Mouse (Mus musculus): ENCODE results near the gene Prm1. TPM values are rescaled to one million over a fixed set of nuclear protein-coding genes. Genes with fewer than 3 reads are reported as not detected.

Prm1 gene
- polyA plus RNA-seq, 1 experiment from 2014 or later: not detected

GRCm38 (mm10) chr16:10837903-10838302, 32.3 kb upstream of the Prm1 start:
- H3K4me1 ChIP-seq: peaks cover 41% of the 10 kb centered on the region
- WGBS: 93% methylated on average over 1 of the region's 1 CpGs
- no peak overlapping the region for H3K4me3 ChIP-seq
- peaks cover 20% of the 10 kb centered on the region for H3K36me3 ChIP-seq (replicated peaks)
- peaks cover 13% of the 10 kb centered on the region for H3K27me3 ChIP-seq (ENCODE audit: poor library complexity, severe bottlenecking)
- DNase-seq (ENCODE audit: extremely low spot score, low spot score): no peak
- H3K9me3 ChIP-seq: no peaks in the 10 kb centered on the region
- H3K27ac ChIP-seq: peak overlapping the region; percentile 25; the same call in 1 of the 2 replicates

GRCm38 (mm10) chr16:10837250-10837649, 31.6 kb upstream of the Prm1 start:
- DNase-seq (ENCODE audit: extremely low spot score, low spot score): no peak
- Histone ChIP-seq H3K4me3 (no peak overlapping the region), H3K36me3 (replicated peaks) (peaks cover 20% of the 10 kb centered on the region), H3K27me3 (ENCODE audit: poor library complexity, severe bottlenecking) (peaks cover 13% of the 10 kb centered on the region), H3K9me3 (no peaks in the 10 kb centered on the region), H3K27ac (no peak overlapping the region), H3K4me1 (peaks cover 41% of the 10 kb centered on the region)
- WGBS: 92% methylated on average over 3 of the region's 3 CpGs

GRCm38 (mm10) chr16:10836388-10836787, 30.7 kb upstream of the Prm1 start:
- 83% methylated on average over 3 of the region's 3 CpGs for WGBS
- Histone ChIP-seq H3K36me3 (replicated peaks) (peaks cover 19% of the 10 kb centered on the region), H3K9me3 (no peaks in the 10 kb centered on the region), H3K4me3 (no peak overlapping the region; the same call in 1 of the 2 replicates), H3K27me3 (ENCODE audit: poor library complexity, severe bottlenecking) (peaks cover 13% of the 10 kb centered on the region), H3K27ac (no peak overlapping the region), H3K4me1 (peaks cover 41% of the 10 kb centered on the region)
- no peak for DNase-seq (ENCODE audit: extremely low spot score, low spot score)

GRCm38 (mm10) chr16:10834911-10835587, 29.4 kb upstream of the Prm1 start, which contains the start of gene Rmi2:
Gene Rmi2, plus strand, starts transcription at chr16:10835059.
- Histone ChIP-seq H3K27me3 (ENCODE audit: poor library complexity, severe bottlenecking) (peaks cover 13% of the 10 kb centered on the region), H3K4me1 (peaks cover 41% of the 10 kb centered on the region), H3K4me3 (peak within 1 kb of the TSS; percentile 91), H3K36me3 (replicated peaks) (peaks cover 5% of the 10 kb centered on the region), H3K9me3 (no peaks in the 10 kb centered on the region), H3K27ac (peak within 1 kb of the TSS; percentile 94)
- DNase-seq (ENCODE audit: extremely low spot score, low spot score): peak; percentile 87
- 1% methylated on average over 48 of the region's 69 CpGs for WGBS

GRCm38 (mm10) chr16:10834542-10834910, 28.9 kb upstream of the Prm1 start:
- H3K4me3 ChIP-seq: peak overlapping the region; percentile 91
- peaks cover 13% of the 10 kb centered on the region for H3K27me3 ChIP-seq (ENCODE audit: poor library complexity, severe bottlenecking)
- no peaks in the 10 kb centered on the region for H3K9me3 ChIP-seq
- peak overlapping the region; percentile 94 for H3K27ac ChIP-seq
- H3K36me3 ChIP-seq (replicated peaks): peaks cover under 1% of the 10 kb centered on the region; the same call in 1 of the 2 replicates
- H3K4me1 ChIP-seq: peaks cover 41% of the 10 kb centered on the region
- no peak for DNase-seq (ENCODE audit: extremely low spot score, low spot score)
- WGBS: 9% methylated on average over 12 of the region's 12 CpGs

GRCm38 (mm10) chr16:10828461-10828805, 22.8 kb upstream of the Prm1 start:
- Histone ChIP-seq H3K4me3 (no peak overlapping the region), H3K9me3 (no peaks in the 10 kb centered on the region), H3K36me3 (replicated peaks) (no peaks in the 10 kb centered on the region), H3K27me3 (ENCODE audit: poor library complexity, severe bottlenecking) (peaks cover 4% of the 10 kb centered on the region), H3K27ac (no peak overlapping the region), H3K4me1 (no peaks in the 10 kb centered on the region)
- DNase-seq (ENCODE audit: extremely low spot score, low spot score): no peak
- WGBS: 88% methylated on average over 4 of the region's 4 CpGs

GRCm38 (mm10) chr16:10827766-10828460, 22.3 kb upstream of the Prm1 start:
- H3K27me3 ChIP-seq (ENCODE audit: poor library complexity, severe bottlenecking): no peaks in the 10 kb centered on the region
- 87% methylated on average over 7 of the region's 7 CpGs for WGBS
- H3K4me1 ChIP-seq: no peaks in the 10 kb centered on the region
- no peaks in the 10 kb centered on the region for H3K9me3 ChIP-seq
- DNase-seq (ENCODE audit: extremely low spot score, low spot score): no peak
- H3K36me3 ChIP-seq (replicated peaks): no peaks in the 10 kb centered on the region
- no peak overlapping the region for H3K4me3 ChIP-seq
- H3K27ac ChIP-seq: no peak overlapping the region

GRCm38 (mm10) chr16:10827269-10827668, 21.6 kb upstream of the Prm1 start:
- Histone ChIP-seq H3K4me1 (no peaks in the 10 kb centered on the region), H3K36me3 (replicated peaks) (no peaks in the 10 kb centered on the region)
- WGBS: 92% methylated on average over 9 of the region's 9 CpGs

GRCm38 (mm10) chr16:10825840-10826239, 20.2 kb upstream of the Prm1 start:
- no peaks in the 10 kb centered on the region for H3K4me1 ChIP-seq
- H3K27me3 ChIP-seq (ENCODE audit: poor library complexity, severe bottlenecking): no peaks in the 10 kb centered on the region
- no peak overlapping the region for H3K27ac ChIP-seq
- no peaks in the 10 kb centered on the region for H3K9me3 ChIP-seq
- no peak overlapping the region for H3K4me3 ChIP-seq
- WGBS: 91% methylated on average over 4 of the region's 4 CpGs
- DNase-seq (ENCODE audit: extremely low spot score, low spot score): no peak
- no peaks in the 10 kb centered on the region for H3K36me3 ChIP-seq (replicated peaks)

More at GRCm38 (mm10) chr16:10827269-10827668, 21.6 kb upstream of the Prm1 start:
- Histone ChIP-seq H3K27ac (no peak overlapping the region), H3K27me3 (ENCODE audit: poor library complexity, severe bottlenecking) (no peaks in the 10 kb centered on the region), H3K9me3 (no peaks in the 10 kb centered on the region), H3K4me3 (no peak overlapping the region)
- DNase-seq (ENCODE audit: extremely low spot score, low spot score): no peak

- Histone ChIP-seq H3K27ac (no peak overlapping the region), H3K4me3 (no peak overlapping the region), H3K4me1 (no peaks in the 10 kb centered on the region), H3K27me3 (ENCODE audit: poor library complexity, severe bottlenecking) (no peaks in the 10 kb centered on the region), H3K36me3 (replicated peaks) (no peaks in the 10 kb centered on the region), H3K9me3 (no peaks in the 10 kb centered on the region)
- DNase-seq (ENCODE audit: extremely low spot score, low spot score): no peak
- 84% methylated on average over 1 of the region's 1 CpGs for whole genome bisulfite sequencing
These were observed 18.9 kb upstream of the Prm1 start for GRCm38 (mm10) chr16:10824536-10824935.

GRCm38 (mm10) chr16:10821387-10821786, 15.7 kb upstream of the Prm1 start:
- Histone ChIP-seq H3K27me3 (ENCODE audit: poor library complexity, severe bottlenecking) (no peaks in the 10 kb centered on the region), H3K36me3 (replicated peaks) (no peaks in the 10 kb centered on the region), H3K27ac (no peak overlapping the region), H3K4me3 (no peak overlapping the region), H3K9me3 (no peaks in the 10 kb centered on the region), H3K4me1 (no peaks in the 10 kb centered on the region)
- DNase-seq (ENCODE audit: extremely low spot score, low spot score): no peak
- WGBS: 79% methylated on average over 4 of the region's 4 CpGs

GRCm38 (mm10) chr16:10819966-10820365, 14.3 kb upstream of the Prm1 start:
- 74% methylated on average over 3 of the region's 3 CpGs for WGBS
- DNase-seq (ENCODE audit: extremely low spot score, low spot score): no peak

GRCm38 (mm10) chr16:10818579-10819135, 13.0 kb upstream of the Prm1 start:
- Histone ChIP-seq H3K27me3 (ENCODE audit: poor library complexity, severe bottlenecking) (no peaks in the 10 kb centered on the region), H3K4me3 (no peak overlapping the region), H3K27ac (no peak overlapping the region), H3K4me1 (no peaks in the 10 kb centered on the region), H3K9me3 (no peaks in the 10 kb centered on the region), H3K36me3 (replicated peaks) (no peaks in the 10 kb centered on the region)
- DNase-seq (ENCODE audit: extremely low spot score, low spot score): no peak
- WGBS: 75% methylated on average over 4 of the region's 4 CpGs

More at GRCm38 (mm10) chr16:10819966-10820365, 14.3 kb upstream of the Prm1 start:
- Histone ChIP-seq H3K9me3 (no peaks in the 10 kb centered on the region), H3K27ac (no peak overlapping the region), H3K36me3 (replicated peaks) (no peaks in the 10 kb centered on the region), H3K27me3 (ENCODE audit: poor library complexity, severe bottlenecking) (no peaks in the 10 kb centered on the region), H3K4me1 (no peaks in the 10 kb centered on the region), H3K4me3 (no peak overlapping the region)
